Mouse (Mus musculus) right cerebral cortex, adult 2 months (tissue): ENCODE results near the gene Zfyve16.

Source experiments
- DNase-seq, 2 experiments: peaks; one replicate each; pipeline ENCODE4 v3.0.0; 2021 to 2022; ENCODE audit warnings: low spot score in 2 of 2

Gene Zfyve16

DNA sequence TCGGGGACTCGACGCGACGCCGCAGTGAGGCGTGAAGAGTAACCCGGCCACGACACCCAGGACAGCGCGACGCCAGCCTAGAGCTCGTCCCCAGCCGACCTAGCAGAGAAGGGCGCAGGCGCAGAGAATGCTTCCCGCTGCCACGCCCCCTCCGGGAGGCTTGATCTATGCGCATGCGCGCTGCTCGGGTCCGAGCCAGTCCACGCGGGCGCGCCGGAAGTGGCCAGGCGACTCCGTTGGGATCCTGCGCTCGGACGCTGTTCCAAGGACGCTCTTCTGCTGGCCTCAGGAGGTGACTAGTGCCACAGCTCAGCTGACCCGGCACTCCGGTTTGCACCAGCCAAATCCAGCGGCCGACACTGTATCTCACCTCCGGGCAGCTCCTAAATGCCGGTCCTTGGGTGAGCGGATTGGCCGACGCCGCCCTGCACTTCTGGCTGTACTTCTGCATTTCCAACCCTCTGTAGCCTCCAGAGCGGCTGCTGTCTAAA is at the start of gene Zfyve16:
Gene Zfyve16, minus strand, starts transcription at position 148 of the 491 bp plus-strand sequence.
- DNase-seq, result peak; percentile 97 to 98

GRCm38 (mm10) chr13:92578210-92578609 is 47.5 kb upstream of the Zfyve16 start:
- no peak for DNase-seq

DNA sequence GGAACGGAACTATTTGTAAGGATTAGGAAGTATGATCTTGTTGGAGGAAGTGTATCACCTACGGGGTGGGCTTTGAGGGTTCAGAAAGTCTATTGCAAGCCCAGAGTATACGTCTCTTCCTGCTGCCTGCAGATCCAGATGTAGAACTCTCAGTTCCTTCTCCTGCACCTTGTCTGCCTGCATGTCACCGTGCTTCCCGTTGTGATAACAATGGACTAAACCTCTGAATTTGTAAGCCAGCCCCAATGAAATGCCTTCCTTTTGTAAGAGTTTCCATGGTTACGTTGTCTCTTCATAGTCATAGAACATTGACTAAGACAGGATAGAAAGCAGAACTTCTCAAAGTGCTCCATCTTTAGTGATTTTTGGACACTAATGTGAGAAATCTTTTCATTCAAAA is 46.0 kb upstream of the Zfyve16 start:
- no peak for DNase-seq

DNA sequence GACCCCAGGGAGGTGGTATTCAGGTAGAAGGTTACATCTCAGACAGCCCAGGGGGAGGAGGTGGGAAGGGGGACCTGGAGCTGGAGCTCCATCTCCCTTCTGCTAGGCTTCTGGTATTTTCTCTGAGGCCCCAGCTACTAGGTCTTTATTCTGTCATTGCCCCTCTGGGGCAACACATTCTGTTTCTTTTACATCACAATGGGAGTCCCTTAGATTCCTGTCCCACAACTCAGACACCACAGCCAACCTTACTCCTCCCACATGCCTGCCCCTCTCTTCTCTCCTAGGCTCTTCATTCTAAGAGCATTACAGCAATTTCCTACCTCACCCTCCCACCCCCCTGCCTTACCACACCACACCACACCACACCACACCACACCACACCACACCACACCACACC is 45.4 kb upstream of the Zfyve16 start, which contains the start of gene Spz1:
Gene Spz1, minus strand, starts transcription at position 101 of the 400 bp plus-strand sequence.
- DNase-seq, result no peak

DNA sequence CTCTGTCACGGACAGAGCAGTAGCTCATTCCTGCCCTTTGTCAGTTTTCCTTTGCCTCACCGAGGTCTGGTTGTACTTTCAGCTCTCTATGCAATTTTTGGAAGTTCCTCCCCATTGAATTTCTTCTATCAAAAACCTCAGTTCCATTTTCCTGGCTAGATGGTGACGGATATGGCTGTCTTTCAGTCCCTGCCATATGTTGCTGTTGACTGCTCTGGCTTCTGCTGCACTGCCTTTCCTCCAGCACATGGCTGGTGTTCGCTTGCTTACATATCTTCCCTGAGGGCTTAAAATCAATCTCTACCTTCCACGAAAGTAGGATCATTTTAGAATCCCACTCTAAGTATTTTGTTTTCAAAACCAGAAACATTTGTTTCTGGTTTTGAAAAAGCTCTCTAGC is 28.8 kb upstream of the Zfyve16 start:
- DNase-seq, result no peak

DNA sequence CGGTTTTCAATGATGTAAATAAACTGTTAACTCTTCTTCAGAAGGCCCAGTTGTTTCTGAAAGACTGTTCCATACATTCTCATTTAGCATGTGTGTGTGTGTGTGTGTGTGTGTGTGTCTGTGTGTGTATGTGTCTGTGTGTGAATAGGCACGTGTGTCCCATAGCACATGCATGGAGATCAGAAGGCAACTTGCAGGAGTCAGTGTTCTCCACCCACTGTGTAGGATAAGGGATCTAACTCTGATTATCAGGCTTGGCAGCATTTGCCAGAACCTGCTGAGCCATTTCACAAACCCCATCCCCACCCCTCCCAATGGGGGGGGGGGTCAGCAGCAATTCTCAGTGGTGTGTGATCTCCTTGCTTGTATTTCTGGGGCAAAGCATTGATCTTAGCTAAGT is 26.6 kb upstream of the Zfyve16 start:
- no peak for DNase-seq

DNA sequence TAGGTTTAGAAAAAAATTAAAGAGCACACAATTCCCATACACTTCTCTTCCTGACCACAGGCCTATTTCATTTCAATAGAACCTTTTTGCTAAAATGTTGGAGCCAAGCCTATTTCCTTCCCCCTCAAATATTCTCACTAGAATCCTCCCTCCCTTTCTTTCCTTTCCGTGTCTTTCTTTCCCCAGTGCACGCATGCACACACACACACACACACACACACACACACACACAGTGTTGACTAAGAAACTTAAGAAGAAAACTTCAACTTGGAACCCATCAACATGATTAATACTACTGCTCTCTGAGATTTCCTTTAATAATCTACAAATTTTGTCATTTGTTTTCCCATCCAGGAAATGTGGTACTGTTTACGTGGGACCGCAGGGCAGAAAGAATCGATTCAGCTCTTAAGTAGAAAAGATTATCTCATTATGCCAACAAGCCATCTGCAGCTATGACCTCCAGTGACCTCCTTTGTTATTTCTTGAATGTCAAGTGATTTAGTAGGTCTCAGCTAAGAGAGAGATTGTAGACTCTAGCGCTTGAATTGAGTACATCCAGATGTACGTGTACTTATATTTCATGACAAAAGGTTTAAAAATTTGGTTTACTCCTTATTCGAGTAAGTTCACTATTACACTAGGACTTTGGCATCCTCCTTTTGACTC is 25.9 kb upstream of the Zfyve16 start:
- DNase-seq, result no peak

DNA sequence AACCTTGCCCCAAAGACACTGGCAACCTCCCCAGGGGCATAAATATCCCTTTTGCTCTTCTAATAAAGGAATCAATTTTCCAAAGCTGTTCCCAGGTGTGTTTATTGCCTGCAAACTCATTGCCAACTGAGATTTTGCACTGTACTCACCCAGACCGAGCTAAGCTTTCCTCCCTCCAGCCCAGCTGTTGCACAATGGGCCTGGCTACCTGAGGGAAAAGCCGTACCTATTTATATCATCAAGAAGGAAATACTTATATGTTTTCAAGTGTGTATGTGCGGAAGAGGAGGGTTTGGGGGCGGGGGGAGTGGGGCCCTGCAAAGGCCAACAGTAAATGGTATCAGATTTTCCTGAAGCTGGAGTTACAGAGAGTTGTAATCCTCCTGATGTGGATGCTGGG is 16.4 kb upstream of the Zfyve16 start:
- no peak for DNase-seq

DNA sequence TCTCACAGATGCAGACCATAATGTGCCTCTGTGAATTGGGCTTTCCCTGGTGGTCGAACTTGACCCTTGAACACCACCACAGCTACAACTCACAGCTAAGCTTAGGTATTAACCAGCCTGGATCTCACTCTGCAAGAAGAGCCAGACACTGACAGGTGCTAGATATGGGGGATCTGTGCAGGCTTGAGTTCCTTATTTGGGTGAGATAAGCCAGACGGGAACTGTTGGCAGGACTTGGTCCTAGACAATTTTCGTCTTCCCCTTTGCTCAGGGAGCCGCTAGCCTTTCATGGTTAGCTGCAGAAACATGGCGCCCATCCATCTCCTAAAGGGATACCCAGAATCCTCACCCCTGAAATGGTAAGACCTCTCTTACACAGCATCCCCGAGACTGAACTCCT is 10.3 kb upstream of the Zfyve16 start:
- no peak for DNase-seq

DNA sequence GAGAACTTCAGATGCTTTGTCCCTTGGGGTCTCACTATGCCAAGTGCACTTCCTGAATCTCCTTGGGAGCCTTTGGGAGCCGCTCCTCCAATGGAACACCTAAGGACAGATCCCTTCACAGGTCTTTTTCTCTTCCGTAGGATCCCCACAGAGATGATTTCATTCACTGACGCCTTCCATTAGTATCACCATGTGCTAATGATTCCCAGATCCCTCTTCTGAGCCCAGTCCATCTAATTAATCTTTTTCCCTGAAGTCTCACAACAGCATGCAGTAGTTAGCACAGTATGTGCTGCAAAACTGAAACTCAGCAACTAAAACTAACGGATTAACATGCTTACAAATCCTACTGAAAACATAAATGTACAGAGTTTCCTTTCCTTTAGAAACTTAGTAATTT is 8.5 kb upstream of the Zfyve16 start:
- DNase-seq, result no peak

DNA sequence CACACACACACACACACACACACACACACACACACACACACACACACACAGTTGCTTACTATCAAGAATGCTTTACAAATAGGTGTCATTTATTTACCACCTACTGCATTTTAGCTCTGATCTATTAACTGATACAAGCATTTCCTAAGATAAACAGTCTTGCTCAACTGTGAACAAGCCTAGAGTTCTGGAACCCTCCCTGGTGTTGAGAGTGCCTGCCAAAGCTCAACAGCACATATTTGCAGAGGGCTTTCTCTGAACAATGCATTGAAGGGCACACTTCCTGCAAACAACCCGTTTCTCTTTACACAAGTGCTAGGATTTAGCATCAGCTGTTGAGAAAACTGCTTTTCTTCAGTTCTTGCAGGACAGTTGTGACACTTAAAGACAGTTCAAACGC is 3.1 kb upstream of the Zfyve16 start:
- no peak for DNase-seq

DNA sequence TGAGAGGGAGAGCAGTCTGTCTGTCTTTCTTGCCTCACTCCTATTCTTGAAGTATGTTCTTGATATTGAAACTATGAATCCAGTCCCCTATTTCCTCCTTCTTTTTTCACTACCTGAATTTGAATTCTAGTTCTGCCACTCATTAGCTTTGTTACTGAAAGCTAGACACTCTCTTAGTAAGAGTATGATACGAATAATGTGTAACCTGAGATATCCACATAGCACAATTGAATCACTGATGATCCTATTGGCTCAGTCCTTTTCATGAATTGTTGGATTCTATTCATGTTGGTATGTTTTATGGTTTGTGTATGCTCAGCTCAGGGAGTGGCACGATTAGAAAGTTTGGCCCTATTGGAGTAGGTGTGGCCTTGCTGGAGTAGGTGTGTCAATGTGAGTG is 1.5 kb upstream of the Zfyve16 start:
- no peak for DNase-seq

DNA sequence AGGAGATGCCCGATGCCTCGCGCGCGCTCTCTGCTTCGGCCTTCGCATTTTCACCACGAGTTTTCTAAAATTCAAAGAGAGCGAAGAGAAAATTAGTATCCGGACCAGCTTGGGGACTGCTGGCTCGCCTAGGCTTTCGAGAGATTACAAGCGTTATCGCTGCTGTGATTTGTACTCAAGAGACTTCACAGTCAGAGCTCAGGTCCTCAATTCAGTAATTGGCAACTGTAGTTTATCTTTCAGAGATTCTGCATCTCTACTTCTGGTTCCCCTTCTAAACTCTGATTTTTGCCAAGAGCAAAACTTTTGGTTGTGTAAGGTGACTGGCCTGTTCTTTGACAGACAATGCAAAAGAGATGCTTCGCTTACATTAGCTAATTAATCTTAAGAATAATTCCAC is 569 bp upstream of the Zfyve16 start:
- no peak for DNase-seq

GRCm38 (mm10) chr13:92529828-92530720 is 594 bp downstream of the Zfyve16 start:
- peak in 1 of 2 experiments; percentile 9 for DNase-seq

DNA sequence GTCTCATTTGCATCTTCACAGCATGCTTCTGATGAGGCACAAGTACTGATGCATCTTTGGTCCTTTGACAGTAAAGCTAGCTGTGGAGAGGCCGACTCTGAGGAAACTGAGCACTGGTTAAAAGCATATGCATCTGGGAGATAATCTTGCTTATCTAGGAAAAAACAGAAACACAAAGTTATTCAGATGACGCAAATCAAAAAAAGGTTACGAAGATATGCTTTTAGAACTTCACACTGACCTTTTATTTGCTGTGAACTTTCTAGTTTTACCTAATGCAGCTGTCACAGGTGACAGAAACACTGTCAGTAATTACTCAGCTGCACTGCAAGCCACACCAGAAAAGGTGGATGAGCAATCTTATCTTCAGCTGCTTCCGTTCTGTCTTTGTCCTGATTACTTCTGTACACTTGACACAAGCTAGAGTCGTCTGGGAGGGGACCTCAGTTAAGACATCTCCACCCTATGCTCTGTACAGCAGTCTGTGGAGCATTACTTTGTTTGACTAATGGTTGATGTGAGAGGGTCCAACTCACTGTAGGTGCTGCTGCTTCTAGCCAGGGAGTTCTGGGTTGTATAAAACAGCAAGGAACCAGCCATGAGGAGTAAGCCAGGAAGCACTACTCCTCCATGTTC is 7.4 kb downstream of the Zfyve16 start:
- DNase-seq, result no peak

GRCm38 (mm10) chr13:92504871-92505270 is 25.8 kb downstream of the Zfyve16 start:
- DNase-seq, result no peak

- no peak for DNase-seq
Observed at GRCm38 (mm10) chr13:92491923-92492322, 38.7 kb downstream of the Zfyve16 start.

- DNase-seq, result no peak
Observed at GRCm38 (mm10) chr13:92490817-92491216, 39.9 kb downstream of the Zfyve16 start.

DNA sequence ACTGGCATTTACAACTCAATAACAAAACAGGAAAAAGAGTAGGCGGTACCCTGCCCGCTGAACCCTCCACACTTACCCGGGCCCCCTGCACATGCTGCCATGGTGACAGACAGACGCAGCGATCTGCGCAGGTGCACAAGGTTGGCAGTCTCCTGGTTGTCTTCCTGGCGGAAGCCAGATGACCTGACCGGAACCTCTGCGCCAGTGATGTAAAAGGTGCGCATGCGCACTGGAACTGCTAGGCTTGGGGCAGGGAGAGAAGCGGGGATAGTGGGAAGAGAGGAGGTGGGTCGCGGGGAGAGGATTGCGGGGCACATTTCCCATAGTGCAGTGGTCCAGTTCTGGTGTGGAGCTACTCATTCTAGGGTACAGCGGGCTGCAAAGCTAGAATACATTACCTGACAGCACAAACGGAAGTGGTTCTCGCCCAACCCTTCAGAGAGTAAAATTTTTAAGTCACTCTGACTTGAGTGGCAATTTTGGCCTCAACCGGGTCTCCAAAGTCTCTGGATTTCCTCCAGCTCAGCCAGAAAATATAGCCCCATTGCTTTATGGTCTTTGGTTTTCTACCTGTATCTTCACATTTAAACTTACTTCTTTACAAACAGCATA is 46.7 kb downstream of the Zfyve16 start, which contains the start of gene Fam151b:
Gene Fam151b, minus strand, starts transcription at position 164 of the 612 bp plus-strand sequence.
- DNase-seq, result peak; percentile 93

GRCm38 (mm10) chr13:92483348-92483747 is 47.3 kb downstream of the Zfyve16 start:
- DNase-seq, result peak; percentile 40 to 47

- DNase-seq, result no peak
Observed at GRCm38 (mm10) chr13:92470151-92470550, 60.5 kb downstream of the Zfyve16 start.

- DNase-seq, result no peak
Observed at GRCm38 (mm10) chr13:92469381-92469780, 61.3 kb downstream of the Zfyve16 start.
